Mouse (Mus musculus): ENCODE data around the gene Nrcam. TPM values are rescaled to one million over a fixed set of nuclear protein-coding genes. Genes with fewer than 3 reads are reported as not detected.

Gene Nrcam
- polyA plus RNA-seq, 1 experiment from 2014 or later = 0.03 TPM

DNA sequence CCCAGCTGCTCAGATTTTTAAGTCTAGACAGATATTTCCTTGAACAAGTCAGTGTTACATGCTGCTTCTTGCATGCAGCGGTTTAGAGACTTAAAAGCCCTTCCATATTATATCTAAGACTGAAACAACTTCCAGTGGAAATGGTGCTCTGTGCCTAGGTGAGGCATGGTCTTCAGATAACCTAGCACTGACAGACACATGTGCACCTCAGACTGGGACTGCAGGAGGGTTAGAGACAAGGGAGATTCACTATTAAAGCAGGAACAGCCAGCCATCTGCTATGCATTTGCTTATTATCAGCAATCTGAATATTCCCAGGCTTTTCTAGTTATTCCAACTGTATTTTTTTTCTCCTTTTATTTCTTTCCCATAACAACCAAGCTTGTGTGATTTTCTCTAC lies 74.6 kb downstream of the Nrcam start:
- DNase-seq (ENCODE audit: low read depth, low spot score) (no peak), ATAC-seq (no peak)
- H3K27me3 ChIP-seq = peaks cover 21% of the 10 kb centered on the region
- in situ Hi-C loops (cut with MboI; ENCODE audit: low pct_unique_long_range_greater_than_20kb) = no loop called here
- ChIA-PET POLR2A (no interaction called here), CTCF (no interaction called here)
- TF ChIP-seq CTCF (IDR thresholded peaks at IDR 0.05) = no peak

DNA sequence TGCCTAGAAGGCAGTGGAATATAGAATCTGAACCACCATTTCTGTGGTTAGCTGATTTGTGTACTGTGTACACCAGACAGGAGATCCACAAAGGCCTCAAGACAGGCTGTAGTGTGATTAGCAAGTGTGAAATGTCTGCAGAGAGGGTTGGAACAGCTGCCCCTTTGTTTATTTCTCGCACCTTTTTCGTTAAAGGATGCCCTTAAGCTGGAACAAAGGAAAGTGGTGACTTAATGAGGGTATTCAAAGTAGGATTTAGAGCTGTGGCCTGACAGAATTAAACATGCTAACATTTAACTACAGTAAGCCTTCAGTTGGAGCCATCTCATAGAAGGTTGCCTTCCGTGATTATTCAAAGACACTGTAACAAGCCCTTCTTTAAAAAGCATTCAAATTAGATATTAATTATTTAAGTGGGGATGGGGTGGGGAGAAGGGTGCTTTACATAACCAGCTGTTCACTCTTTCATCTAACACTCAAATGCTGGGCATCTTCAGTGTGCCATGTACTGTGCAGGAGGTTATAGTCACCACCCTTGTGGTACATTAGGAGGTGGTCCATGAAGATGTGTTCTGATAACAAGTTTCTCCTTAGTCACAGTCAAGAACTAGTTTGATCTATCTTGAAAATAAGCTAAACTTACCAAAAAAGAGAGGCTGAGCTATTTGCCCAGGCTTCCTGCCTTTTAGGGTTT lies 75.2 kb downstream of the Nrcam start:
- TF ChIP-seq CTCF (IDR thresholded peaks at IDR 0.05) = no peak
- in situ Hi-C loops (cut with MboI; ENCODE audit: low pct_unique_long_range_greater_than_20kb) = no loop called here
- no peak for DNase-seq (ENCODE audit: low read depth, low spot score)
- ATAC-seq = no peak
- H3K27me3 ChIP-seq = peaks cover 19% of the 10 kb centered on the region
- CTCF ChIA-PET = interaction anchor here (1.0 kb wide), 1 partner anchor 13 kb away, joined by 3 read pairs; no protein-coding TSS in a partner anchor
- POLR2A ChIA-PET = no interaction called here

DNA sequence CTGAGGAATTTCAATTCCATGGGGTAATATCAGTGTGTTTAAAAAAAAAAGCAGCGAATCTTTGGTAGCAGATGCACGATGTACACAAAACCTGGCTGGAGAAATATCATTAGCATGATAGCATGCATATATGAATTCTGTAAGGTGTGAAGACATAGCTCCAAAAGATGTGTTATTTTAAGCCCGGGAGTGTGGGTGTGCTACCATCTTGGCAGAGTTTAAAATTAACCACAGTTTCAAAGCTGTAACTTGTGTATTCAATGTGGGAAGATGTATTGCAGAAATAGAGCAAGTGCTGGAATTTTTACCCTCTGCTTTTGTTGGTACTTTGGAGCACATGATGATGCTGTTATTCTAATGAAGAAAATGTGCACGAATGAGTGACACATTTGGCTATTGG lies 81.1 kb downstream of the Nrcam start:
- DNase-seq (ENCODE audit: low read depth, low spot score) (no peak), ATAC-seq (no peak)
- peaks cover under 1% of the 10 kb centered on the region for H3K27me3 ChIP-seq
- ChIA-PET CTCF (no interaction called here), POLR2A (no interaction called here)
- TF ChIP-seq CTCF (IDR thresholded peaks at IDR 0.05) = no peak
- in situ Hi-C loops (cut with MboI; ENCODE audit: low pct_unique_long_range_greater_than_20kb) = no loop called here

DNA sequence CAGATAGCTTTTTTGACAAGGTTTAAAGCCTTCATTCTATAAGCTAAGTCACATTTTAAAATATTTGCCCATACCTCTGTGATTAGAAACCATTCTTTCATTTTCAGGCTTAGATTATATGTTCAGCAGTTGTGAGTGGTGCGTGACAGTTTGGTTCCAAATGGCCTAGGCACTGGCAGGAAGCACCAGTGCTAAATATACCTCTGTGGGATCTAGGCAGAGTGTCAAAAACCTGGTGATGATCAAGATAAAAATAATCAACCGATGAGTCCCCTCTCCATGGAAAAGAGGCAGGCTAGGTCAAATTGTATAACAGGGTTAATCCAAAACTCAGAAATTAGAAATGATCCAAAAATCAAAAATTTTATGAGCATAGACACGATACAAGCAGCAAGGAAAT lies 82.3 kb downstream of the Nrcam start:
- ATAC-seq (no peak), DNase-seq (ENCODE audit: low read depth, low spot score) (no peak)
- CTCF ChIA-PET = no interaction called here
- H3K27me3 ChIP-seq = no peaks in the 10 kb centered on the region
- no peak for TF ChIP-seq CTCF (IDR thresholded peaks at IDR 0.05)
- in situ Hi-C loops (cut with MboI; ENCODE audit: low pct_unique_long_range_greater_than_20kb) = no loop called here
- POLR2A ChIA-PET = no interaction called here

DNA sequence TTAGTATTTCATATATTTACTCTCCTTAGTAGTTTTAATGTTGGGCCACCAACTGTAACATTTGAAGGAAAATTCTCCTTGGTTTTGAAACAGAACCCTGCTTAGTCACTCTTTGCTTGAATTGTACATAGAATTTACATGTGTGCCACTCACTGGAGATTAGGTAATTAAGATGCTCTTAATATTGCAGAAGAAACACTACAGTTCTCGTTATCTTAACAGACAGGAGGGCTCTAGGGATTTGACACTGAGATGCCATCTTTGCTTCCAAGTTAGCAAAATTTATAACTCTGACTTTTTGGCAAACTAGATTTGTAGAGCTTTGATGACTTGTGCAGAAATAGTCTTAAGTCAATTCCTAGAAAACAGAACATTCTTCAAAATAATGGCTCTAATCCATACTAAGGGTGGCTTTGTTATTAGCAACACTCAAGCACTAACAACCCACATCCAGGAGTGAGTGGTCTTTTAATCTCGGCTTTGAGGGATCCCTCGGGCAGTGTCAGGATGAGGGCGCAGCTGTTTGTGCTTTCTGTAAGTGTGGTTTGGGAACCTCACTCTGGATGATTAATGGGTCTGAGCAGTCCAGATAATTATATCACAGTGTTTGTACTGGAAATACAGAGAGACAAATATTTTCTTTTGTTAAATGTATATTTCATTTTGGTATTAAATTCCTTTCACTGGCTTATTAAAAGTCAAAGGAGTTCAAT lies 93.6 kb downstream of the Nrcam start:
- no peak for TF ChIP-seq CTCF (IDR thresholded peaks at IDR 0.05)
- no peak for DNase-seq (ENCODE audit: low read depth, low spot score)
- ChIA-PET POLR2A (no interaction called here), CTCF (no interaction called here)
- in situ Hi-C loops (cut with MboI; ENCODE audit: low pct_unique_long_range_greater_than_20kb) = no loop called here
- H3K27me3 ChIP-seq = peaks cover 16% of the 10 kb centered on the region
- ATAC-seq = no peak

DNA sequence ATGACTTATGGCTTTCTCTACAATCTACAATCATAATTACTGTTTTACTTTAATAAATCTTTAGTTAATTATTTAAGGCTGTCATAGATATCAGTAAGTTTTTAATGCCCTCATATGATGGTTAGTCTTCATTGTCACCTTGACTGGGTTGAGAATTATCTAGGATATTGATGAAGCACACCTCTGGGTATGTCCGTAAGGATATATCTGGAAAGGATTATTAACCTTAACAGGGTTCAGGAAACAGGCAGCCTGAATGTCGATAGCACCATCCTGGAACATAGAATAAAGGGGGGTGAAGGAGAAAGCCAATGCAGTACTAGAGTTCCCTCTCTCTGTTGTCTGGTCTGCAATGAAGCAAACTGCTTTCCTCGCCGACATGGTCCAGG lies 94.2 kb downstream of the Nrcam start:
- H3K27me3 ChIP-seq = peaks cover 16% of the 10 kb centered on the region
- in situ Hi-C loops (cut with MboI; ENCODE audit: low pct_unique_long_range_greater_than_20kb) = no loop called here
- ATAC-seq (no peak), DNase-seq (ENCODE audit: low read depth, low spot score) (no peak)
- no peak for TF ChIP-seq CTCF (IDR thresholded peaks at IDR 0.05)
- POLR2A ChIA-PET = no interaction called here
- CTCF ChIA-PET = no interaction called here

DNA sequence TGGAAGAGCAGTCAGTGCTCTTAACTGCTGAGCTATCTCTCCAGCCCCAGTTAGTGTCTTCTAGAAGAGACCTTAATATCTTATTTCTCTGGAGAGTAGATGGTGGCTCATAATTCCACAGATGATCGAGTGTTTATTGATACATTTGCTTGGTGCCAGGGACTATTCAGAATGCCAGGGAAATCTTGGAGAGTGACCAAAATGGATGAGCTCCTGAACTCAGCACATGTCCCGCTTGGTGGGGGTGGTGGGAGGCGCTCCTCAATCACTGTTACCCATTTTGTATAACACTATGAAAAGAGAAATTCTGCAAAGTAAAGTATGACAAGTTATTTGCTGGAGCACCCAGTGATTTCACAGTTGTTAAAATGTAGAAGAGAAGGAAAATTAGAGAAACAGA lies 95.3 kb downstream of the Nrcam start:
- no peak for TF ChIP-seq CTCF (IDR thresholded peaks at IDR 0.05)
- ChIA-PET CTCF (no interaction called here), POLR2A (no interaction called here)
- no peak for ATAC-seq
- in situ Hi-C loops (cut with MboI; ENCODE audit: low pct_unique_long_range_greater_than_20kb) = no loop called here
- no peak for DNase-seq (ENCODE audit: low read depth, low spot score)
- H3K27me3 ChIP-seq = peaks cover 8% of the 10 kb centered on the region

DNA sequence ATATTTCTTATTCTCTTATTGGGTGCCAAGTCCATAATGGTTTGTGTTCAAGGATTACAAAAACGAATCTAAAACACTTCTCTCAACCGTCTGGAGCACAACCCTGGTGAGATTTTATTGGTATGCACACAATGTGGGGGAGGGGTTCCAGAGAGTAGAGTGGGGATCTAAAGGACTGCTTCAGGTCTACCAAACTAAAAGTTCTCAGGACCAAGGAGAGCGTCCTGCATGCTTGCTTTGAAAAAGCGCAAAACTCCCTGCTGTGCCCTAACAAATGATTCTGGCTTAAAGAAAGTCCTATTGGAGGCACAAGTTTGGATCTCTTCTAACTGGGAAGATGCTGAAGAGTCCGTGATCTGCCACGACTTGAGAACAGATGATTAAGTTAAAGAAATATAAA lies 96.4 kb downstream of the Nrcam start:
- H3K27me3 ChIP-seq = peaks cover 10% of the 10 kb centered on the region
- ChIA-PET CTCF (no interaction called here), POLR2A (no interaction called here)
- in situ Hi-C loops (cut with MboI; ENCODE audit: low pct_unique_long_range_greater_than_20kb) = no loop called here
- DNase-seq (ENCODE audit: low read depth, low spot score) (no peak), ATAC-seq (no peak)
- TF ChIP-seq CTCF (IDR thresholded peaks at IDR 0.05) = no peak

DNA sequence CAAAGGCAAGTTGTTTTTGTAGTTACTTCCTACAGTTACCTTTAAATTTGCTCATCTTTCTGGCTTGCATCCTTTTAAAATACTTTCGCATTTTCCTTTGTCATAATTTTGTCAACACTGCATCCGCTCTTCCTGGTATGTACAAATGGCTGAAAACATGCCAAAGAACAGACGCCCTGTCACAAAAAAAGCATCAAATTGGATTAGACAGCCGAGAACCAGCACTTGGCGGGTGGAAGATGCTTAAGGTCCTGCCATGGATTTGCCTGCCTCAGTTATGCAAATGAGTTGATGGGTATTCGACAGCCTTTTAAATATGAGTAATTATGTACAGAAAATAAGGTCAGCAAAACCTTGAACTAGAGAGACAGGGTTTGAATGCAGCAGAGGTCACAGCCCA lies 101.7 kb downstream of the Nrcam start:
- no peak for ATAC-seq
- CTCF ChIA-PET = no interaction called here
- no peak for TF ChIP-seq CTCF (IDR thresholded peaks at IDR 0.05)

DNA sequence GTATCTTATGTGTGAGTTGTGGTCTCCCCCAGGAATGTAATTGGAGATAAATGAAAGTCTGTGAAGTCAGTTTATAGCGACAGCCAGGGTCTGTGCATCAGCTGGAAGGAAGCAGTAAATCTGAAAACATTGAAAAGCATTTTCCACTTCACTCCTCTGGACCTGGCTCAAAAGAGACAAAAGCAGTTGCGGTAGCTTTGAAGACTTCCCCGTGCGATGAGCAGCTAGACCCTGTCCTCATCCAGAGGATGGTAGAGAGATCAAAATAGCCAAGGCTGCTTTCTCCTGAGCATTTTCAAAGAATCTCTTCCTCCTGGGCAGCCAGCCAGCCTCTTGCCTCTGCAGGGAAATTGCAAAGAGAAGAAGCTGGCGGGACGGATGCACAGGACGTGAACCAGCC lies 102.3 kb downstream of the Nrcam start:
- ChIA-PET POLR2A (no interaction called here), CTCF (no interaction called here)
- DNase-seq (ENCODE audit: low read depth, low spot score) = no peak
- no peak for ATAC-seq
- peaks cover 27% of the 10 kb centered on the region for H3K27me3 ChIP-seq
- no peak for TF ChIP-seq CTCF (IDR thresholded peaks at IDR 0.05)
- in situ Hi-C loops (cut with MboI; ENCODE audit: low pct_unique_long_range_greater_than_20kb) = no loop called here

More for the DNA sequence above, 101.7 kb downstream of the Nrcam start:
- DNase-seq (ENCODE audit: low read depth, low spot score) = no peak
- in situ Hi-C loops (cut with MboI; ENCODE audit: low pct_unique_long_range_greater_than_20kb) = no loop called here
- peaks cover 27% of the 10 kb centered on the region for H3K27me3 ChIP-seq
- POLR2A ChIA-PET = no interaction called here

DNA sequence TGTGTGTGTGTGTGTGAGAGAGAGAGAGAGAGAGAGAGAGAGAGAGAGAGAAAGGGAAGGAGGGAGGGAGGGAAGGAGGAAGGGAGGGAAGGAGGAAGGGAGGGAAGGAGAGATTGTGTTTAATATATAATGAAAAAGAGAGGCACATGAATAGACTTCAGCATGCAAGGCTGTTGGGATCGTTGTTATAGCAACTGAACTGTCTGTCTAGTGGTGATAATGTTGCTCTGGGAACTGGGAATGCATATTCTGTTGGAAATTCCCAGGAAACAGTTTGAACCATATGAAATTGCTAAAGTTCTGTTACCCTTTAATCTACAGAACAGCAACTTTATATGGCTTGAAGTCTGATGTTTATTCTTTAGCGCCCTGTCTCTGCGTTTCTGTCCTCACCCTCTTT lies 104.0 kb downstream of the Nrcam start:
- POLR2A ChIA-PET = no interaction called here
- no peak for TF ChIP-seq CTCF (IDR thresholded peaks at IDR 0.05)
- DNase-seq (ENCODE audit: low read depth, low spot score) (no peak), ATAC-seq (no peak)
- in situ Hi-C loops (cut with MboI; ENCODE audit: low pct_unique_long_range_greater_than_20kb) = no loop called here
- CTCF ChIA-PET = no interaction called here
- peaks cover 27% of the 10 kb centered on the region for H3K27me3 ChIP-seq

Measured in Patski (cell line).